Mouse (Mus musculus) forebrain, embryonic 12.5 days (tissue): ENCODE measurements around the gene Slamf6. TPM values are rescaled to one million over a fixed set of nuclear protein-coding genes. Genes with fewer than 3 reads are reported as not detected.

ENCODE experiments used
- polyA plus RNA-seq: library from polyadenylated mRNA; unstranded; fragments of >200 nt; fragmentation: Nextera tagmentation; extraction: Ambion mirVana; gene quantifications from 2 replicates; pipeline ENCODE4 v1.2.1, GENCODE M21; 2016

The Slamf6 gene
- polyA plus RNA-seq, 1 experiment from 2014 or later: not detected

Other genes with a start within 250 kb of the Slamf6 start
- 0.62 and 0.79 TPM in 2 replicates for gene Cd48, start 235.5 kb upstream of the Slamf6 start, polyA plus RNA-seq
- gene Slamf1, start 150.4 kb upstream of the Slamf6 start, polyA plus RNA-seq: 0.20 and 0.22 TPM in 2 replicates
- gene Cd84, start 77.8 kb upstream of the Slamf6 start, polyA plus RNA-seq: 0.32 and 0.52 TPM in 2 replicates
- gene Gm10521, start 21.9 kb upstream of the Slamf6 start, polyA plus RNA-seq: not detected in 2 replicates
- 61.9 and 63.2 TPM in 2 replicates for gene Vangl2, start 110.9 kb downstream of the Slamf6 start, polyA plus RNA-seq
- 9.0 and 9.8 TPM in 2 replicates for gene Nhlh1, start 140.1 kb downstream of the Slamf6 start, polyA plus RNA-seq
- gene Copa, start 165.0 kb downstream of the Slamf6 start, polyA plus RNA-seq: 199 and 222 TPM in 2 replicates
- gene Ncstn, start 165.3 kb downstream of the Slamf6 start, polyA plus RNA-seq: 107 and 111 TPM in 2 replicates
- gene Pex19, start 209.2 kb downstream of the Slamf6 start, polyA plus RNA-seq: 157 and 162 TPM in 2 replicates
- 139 and 143 TPM in 2 replicates for gene Dcaf8, start 230.6 kb downstream of the Slamf6 start, polyA plus RNA-seq